Mouse (Mus musculus) left cerebral cortex, adult 8-10 months (tissue): Measurements from ENCODE around the gene C130050O18Rik. TPM values are rescaled to one million over a fixed set of nuclear protein-coding genes. Genes with fewer than 3 reads are reported as not detected.
A peak's percentile ranks its signal among the peaks of the same experiment; 100 is the strongest.

Experiments used
- DNase-seq, 2 experiments: peaks; one replicate each; pipeline ENCODE4 v3.0.0; 2022; ENCODE audit warnings: low spot score in 2 of 2
- microRNA-seq, 2 experiments: library from miRNA; unstranded; fragments of <30 nt; microRNA quantifications; one replicate each; pipeline ENCODE4 v1.2.0; 2022
- total RNA-seq, 4 experiments: library from RNA; stranded (reverse); gene quantifications; 2 replicates each; pipeline ENCODE4 v1.2.4; 2022

The C130050O18Rik gene
- total RNA-seq, 4 experiments from 2014 or later, result 0.32 to 1.5 (median 0.70) TPM

DNA sequence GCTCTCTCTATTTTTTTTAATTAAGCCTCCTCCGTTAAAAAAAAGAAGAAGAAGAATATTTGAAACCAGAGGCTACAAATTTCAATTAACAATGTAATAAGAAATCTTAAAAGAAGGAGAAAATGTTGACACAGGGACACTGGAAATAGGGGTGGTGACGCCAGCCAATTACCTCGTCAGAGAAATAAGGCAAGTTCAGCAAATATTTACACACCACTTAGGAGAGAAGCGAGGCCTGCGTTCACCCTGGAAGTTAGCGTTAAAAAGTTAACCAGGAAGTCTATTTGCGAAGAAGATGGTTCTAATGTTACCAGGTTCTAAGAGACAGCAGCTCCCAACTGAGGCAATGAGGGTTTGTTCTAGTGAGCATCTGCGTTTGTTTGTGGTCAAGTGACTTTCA is 52.2 kb downstream of the C130050O18Rik start:
- DNase-seq, result no peak

DNA sequence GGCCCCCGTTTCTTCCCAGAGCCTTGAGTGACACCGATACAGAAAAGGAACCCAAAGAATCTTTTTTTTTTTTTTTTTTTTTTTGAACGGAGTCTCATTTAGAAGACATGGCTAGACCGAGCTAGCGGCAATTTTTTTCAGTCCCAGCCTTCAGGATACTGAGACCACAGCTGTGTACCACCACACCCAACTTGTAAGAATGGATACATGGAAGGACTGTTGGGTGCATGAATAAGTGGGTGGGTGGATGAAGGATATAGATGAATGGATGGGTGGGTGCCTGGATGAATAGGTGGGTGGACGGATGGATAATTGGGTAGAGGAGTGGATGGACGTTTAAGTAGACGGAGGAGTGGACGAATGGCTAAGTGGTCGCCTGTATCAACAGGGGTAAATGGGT is 54.9 kb downstream of the C130050O18Rik start:
- no peak for DNase-seq

DNA sequence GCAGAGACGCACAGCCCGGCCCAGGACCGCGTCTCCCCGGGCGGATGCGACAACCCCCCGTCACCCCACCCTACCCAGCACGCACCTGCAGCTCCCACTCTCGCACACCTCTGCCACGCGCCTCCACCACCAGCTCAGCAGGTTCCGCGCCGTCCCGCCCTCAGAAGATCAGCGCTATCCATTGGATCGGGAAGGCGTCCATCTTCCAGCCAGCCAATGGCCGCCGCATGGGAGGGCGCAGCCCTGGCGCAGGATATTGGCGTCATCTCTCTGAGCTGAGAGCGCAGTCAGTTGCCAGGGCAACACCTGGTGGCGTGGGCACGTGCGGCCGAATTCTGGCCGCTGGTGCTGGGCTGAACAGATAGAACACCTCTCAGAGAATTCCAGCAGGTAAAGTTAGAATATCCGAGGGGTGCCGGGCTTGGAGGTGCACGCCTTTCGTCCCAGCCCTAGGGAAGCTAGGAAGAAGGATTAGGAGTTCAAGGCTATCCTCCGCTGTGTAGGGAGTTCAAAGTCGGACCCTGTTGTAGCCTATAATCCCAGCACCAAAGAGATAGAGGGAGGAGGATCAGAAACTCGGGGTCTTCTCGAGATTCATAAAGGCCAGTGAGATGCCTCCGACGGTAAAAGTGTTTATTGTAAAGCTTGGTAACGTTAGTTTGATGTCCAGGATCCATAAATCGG is 55.4 kb downstream of the C130050O18Rik start, which contains the start of gene 3110082I17Rik:
Gene 3110082I17Rik, minus strand, starts transcription at position 144 of the 684 bp plus-strand sequence.
- DNase-seq, result peak; percentile 97 to 99

DNA sequence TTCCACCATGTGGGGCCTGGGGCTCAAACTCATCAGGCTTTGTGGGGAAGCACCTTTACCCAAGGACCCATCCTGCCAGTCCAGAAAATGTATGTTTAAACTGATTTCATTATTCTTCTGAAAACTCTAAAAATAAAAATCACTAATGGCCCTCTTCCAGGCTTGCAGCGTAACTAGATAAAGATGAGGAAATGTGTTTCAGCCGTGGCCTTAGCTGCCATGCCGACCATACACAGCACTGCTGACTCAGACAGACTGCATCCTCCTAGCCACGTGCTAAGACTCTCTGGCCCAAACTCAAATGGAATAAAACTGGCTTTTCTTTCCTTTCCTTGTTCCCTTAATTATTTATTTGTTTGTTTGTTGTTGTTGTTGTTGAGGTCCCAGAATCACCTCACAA is 59.8 kb downstream of the C130050O18Rik start:
- DNase-seq, result no peak

Small RNA genes within 50 kb of the gene (microRNA-seq; reads per million reads assigned to microRNA genes)
- gene Mir339, result 232 to 372 reads per million in 2 experiments

Other genes starting within 250 kb of the C130050O18Rik start
- 100 to 1,000 TPM; 127 to 146 (median 132) TPM for gene Sun1, start 204.6 kb upstream of the C130050O18Rik start, total RNA-seq
- 10 to 100 TPM; 56.1 to 59.8 (median 57.6) TPM for gene Get4, start 153.0 kb upstream of the C130050O18Rik start, total RNA-seq
- gene Adap1, start 79.7 kb upstream of the C130050O18Rik start, total RNA-seq, result 100 to 1,000 TPM; 207 to 227 (median 217) TPM
- 10 to 100 TPM; 59.2 to 62.6 (median 61.3) TPM for gene Cox19, start 53.9 kb upstream of the C130050O18Rik start, total RNA-seq
- gene Cyp2w1, start 52.7 kb upstream of the C130050O18Rik start, total RNA-seq, result not detected
- gene Gpr146, start 27.6 kb upstream of the C130050O18Rik start, total RNA-seq, result 10 to 100 TPM; 15.9 to 17.1 (median 16.4) TPM
- gene Gper1, start 17.9 kb downstream of the C130050O18Rik start, total RNA-seq, result 1 to 10 TPM; 2.5 to 3.7 (median 3.3) TPM
- 10 to 100 TPM; 12.6 to 16.6 (median 15.2) TPM for gene 3110082I17Rik, start 55.2 kb downstream of the C130050O18Rik start, total RNA-seq
- gene Zfand2a, start 79.3 kb downstream of the C130050O18Rik start, total RNA-seq, result 10 to 100 TPM; 45.5 to 52.6 (median 50.4) TPM
- gene Uncx, start 138.2 kb downstream of the C130050O18Rik start, total RNA-seq, result under 1 TPM in 3 of 4 experiments, not detected in 1; 0.14 to 0.74 (median 0.14) TPM